Mouse (Mus musculus): ENCODE measurements around the gene Kbtbd4.

Gene Kbtbd4

GRCm38 (mm10) chr2:90904856-90905224 is 300 bp downstream of the Kbtbd4 start:
- DNase-seq (ENCODE audit: low spot score): no peak

- DNase-seq (ENCODE audit: low spot score): no peak
Observed at GRCm38 (mm10) chr2:90906721-90907120, 2.2 kb downstream of the Kbtbd4 start.

GRCm38 (mm10) chr2:90910861-90911260 is 6.3 kb downstream of the Kbtbd4 start:
- no peak for DNase-seq (ENCODE audit: low spot score)

GRCm38 (mm10) chr2:90911668-90912067 is 7.1 kb downstream of the Kbtbd4 start:
- DNase-seq (ENCODE audit: low spot score): no peak

- DNase-seq (ENCODE audit: low spot score): no peak
Observed at GRCm38 (mm10) chr2:90913671-90914070, 9.1 kb downstream of the Kbtbd4 start.

- DNase-seq (ENCODE audit: low spot score): no peak
Observed at GRCm38 (mm10) chr2:90915516-90915915, 11.0 kb downstream of the Kbtbd4 start.

GRCm38 (mm10) chr2:90916560-90917232 is 12.2 kb downstream of the Kbtbd4 start:
- DNase-seq (ENCODE audit: low spot score): no peak

- DNase-seq (ENCODE audit: low spot score): peak; percentile 76
Observed at GRCm38 (mm10) chr2:90917233-90917998, 12.9 kb downstream of the Kbtbd4 start.

GRCm38 (mm10) chr2:90917999-90918698 is 13.6 kb downstream of the Kbtbd4 start:
- DNase-seq (ENCODE audit: low spot score): no peak

GRCm38 (mm10) chr2:90921178-90921577 is 16.6 kb downstream of the Kbtbd4 start:
- DNase-seq (ENCODE audit: low spot score): no peak

GRCm38 (mm10) chr2:90922636-90923035 is 18.1 kb downstream of the Kbtbd4 start:
- DNase-seq (ENCODE audit: low spot score): no peak

GRCm38 (mm10) chr2:90928566-90928965 is 24.0 kb downstream of the Kbtbd4 start:
- no peak for DNase-seq (ENCODE audit: low spot score)

- no peak for DNase-seq (ENCODE audit: low spot score)
Observed at GRCm38 (mm10) chr2:90931829-90932228, 27.3 kb downstream of the Kbtbd4 start.

GRCm38 (mm10) chr2:90932273-90932672 is 27.7 kb downstream of the Kbtbd4 start:
- DNase-seq (ENCODE audit: low spot score): no peak

- no peak for DNase-seq (ENCODE audit: low spot score)
Observed at GRCm38 (mm10) chr2:90938362-90938761, 33.8 kb downstream of the Kbtbd4 start.

- DNase-seq (ENCODE audit: low spot score): peak; percentile 22
Observed at GRCm38 (mm10) chr2:90939750-90940149, 35.2 kb downstream of the Kbtbd4 start.

- DNase-seq (ENCODE audit: low spot score): peak; percentile 87
Observed at GRCm38 (mm10) chr2:90940233-90941229, 36.0 kb downstream of the Kbtbd4 start, which contains the start of gene Celf1. Gene Celf1 (plus strand): TSS chr2:90940382.

- no peak for DNase-seq (ENCODE audit: low spot score)
Observed at GRCm38 (mm10) chr2:90941744-90942143, 37.2 kb downstream of the Kbtbd4 start.

GRCm38 (mm10) chr2:90950149-90950548 is 45.6 kb downstream of the Kbtbd4 start:
- DNase-seq (ENCODE audit: low spot score): no peak

- DNase-seq (ENCODE audit: low spot score): no peak
Observed at GRCm38 (mm10) chr2:90950582-90951194, 46.1 kb downstream of the Kbtbd4 start.

GRCm38 (mm10) chr2:90953461-90953860 is 48.9 kb downstream of the Kbtbd4 start:
- no peak for DNase-seq (ENCODE audit: low spot score)
